Mouse (Mus musculus) layer of hippocampus, postnatal 10 days (tissue): ENCODE data around the gene Gm27027. TPM values are rescaled to one million over a fixed set of nuclear protein-coding genes. Genes with fewer than 3 reads are reported as not detected.

Experiments used
- DNase-seq, 2 experiments: peaks; one replicate each; pipeline ENCODE4 v3.0.0; 2021; ENCODE audit warnings: low spot score in 2 of 2
- total RNA-seq, 2 experiments: library from RNA; stranded (reverse); gene quantifications; 2 replicates each; pipeline ENCODE4 v1.2.3; 2021

The Gm27027 gene
- total RNA-seq, 2 experiments from 2014 or later = not detected

DNA sequence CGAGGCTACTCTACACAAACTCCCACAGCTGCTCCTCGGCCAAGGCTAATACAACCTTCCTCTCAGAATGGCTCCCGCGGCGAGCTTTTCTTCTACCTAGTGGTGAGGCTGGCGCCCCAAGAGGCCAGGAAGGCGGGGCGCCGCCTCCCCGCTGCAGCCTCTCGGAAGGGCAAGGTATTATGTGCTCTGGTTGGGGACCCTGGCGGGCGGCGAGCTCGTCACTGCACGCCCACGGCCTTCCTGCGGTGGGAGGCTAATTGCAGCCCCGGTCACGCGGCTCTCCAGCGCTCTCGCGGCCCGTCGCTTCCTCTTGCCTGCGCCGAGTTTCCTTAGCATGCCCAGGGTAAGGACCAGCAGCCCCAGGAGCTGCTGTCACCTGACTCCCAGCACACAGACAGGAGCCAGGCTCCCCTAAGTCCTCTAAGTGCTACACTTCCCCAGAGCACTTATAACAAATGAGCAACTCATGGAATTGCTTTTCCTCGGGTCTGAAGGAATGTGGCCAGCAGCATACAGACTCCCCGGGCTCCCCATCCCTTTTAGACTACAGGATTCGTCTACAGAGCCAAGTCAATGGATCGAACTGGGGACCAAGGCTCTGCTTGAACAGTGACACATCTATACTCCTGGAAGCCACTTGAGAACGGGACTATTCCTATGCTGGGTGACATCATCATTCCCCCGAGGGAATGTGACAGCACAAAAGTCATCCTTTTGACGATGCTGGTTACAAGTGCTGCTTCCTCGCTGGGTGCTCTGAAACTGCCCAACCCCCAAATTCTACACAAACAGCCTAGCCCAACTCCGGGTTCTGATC, 19.5 kb downstream of the Gm27027 start:
- peak; percentile 55 to 62 for DNase-seq

DNA sequence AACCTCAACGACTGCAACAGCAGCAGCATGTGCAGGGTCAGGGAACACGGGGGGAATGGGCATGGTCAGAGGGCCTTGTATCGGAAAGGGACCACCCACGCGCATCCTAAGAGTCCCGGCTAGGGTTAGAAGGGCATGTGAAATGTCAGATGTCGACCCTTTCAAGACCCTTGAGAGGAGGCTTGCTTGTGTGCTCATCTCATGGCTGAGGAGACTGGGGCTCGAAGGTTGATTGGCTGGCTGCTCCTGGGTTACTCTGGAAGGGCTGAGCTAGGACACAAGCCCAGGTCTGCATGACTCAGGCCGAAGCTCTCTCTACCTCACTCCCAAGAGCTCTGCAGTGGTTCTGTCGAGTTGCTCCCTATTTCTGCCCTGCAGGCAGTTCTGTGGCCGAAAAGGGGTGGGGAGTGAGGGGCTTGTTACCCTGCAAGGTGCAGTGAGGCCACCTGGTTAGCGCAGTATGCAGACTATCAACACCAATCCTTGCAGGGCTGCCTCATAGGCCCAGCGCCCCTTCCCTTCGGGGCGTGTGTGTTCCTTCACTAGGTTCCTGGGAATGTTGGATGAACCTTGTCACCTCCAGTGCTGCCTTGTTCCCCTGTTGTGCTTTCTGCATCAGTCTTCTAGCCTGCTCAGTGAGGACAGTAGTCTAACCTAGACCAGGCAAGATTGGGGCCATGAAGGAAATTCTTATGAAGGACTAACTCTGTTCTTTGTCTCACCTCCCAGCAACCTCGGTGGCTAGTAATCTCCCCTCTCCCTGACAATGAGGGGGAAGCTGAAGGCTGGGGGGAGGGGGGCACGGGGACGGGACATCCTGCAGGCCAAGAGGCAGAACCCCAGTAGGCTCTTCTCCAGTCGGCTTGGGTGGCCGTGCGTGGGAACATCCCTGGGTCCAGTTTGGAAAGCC, 20.4 kb downstream of the Gm27027 start:
- DNase-seq = no peak

DNA sequence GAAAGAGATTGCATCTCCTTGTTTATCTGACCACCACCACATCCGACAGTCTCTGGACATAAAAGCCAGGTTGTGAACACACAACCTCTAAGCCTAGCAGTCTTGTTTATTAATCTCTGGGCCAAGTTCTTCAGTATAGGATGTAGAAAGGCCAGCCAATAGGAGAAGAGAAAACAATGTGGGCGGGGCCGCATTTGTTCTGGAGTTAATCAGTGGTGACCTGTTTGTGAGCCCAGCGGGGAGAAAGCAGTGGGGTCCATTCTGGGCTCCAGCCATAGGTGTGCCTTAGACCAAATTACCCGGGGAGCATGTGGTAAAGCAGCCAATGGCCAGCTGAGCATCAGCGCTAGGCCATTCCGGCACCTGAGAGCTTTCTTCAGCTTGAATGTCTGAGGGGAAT, 21.1 kb downstream of the Gm27027 start:
- DNase-seq = no peak

DNA sequence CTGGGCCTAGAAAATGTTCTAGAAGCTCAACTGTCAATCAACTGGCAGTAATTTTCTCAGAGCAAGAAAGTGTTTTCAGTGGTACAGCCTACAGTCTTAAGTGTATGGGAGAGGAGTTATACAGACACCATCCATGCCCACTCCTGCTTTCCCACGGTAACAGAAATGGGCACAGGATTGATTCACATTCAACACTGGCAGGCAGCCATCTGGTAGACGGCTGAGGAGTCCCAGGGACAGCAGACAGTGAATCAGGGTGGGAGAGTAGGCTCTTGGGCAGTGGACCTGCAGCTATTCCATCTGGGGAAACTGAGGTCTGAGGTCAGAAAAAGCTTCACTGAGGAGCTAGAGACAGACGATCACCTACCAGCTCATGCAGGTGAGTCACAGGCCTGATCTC, 24.5 kb downstream of the Gm27027 start:
- DNase-seq = no peak

DNA sequence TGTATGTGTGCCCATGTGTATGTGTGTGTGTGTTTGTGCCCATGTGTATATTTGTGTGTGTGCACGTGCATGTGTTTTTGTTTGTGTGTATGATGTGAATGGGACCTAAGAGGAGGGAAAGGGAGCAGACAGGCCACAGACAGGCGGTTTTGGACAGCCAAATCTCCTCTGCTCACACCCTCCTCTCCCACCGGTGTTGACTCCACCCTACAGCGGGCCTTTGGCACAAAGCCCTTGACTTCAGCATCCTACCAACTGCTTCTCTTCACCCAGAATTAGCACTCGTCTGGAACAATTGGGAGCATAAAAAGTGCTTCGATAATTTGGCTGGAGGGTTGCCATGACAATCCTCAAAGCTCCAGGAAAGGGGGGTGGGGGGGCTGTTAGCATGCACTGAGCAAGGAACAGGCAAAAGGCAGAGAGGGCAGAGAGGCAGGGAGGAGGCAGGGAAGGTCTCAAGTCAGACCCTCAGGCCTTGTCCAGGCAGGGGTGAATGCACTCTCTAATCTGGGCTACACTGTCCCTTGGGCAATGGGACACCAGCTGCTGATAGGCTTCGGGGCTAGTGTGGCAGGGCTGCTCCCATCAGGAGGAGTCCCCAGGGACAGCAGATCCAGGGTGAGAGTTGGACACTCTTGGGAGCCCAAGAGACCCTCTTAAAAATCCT, 31.5 kb downstream of the Gm27027 start:
- peak; percentile 48 to 66 for DNase-seq

DNA sequence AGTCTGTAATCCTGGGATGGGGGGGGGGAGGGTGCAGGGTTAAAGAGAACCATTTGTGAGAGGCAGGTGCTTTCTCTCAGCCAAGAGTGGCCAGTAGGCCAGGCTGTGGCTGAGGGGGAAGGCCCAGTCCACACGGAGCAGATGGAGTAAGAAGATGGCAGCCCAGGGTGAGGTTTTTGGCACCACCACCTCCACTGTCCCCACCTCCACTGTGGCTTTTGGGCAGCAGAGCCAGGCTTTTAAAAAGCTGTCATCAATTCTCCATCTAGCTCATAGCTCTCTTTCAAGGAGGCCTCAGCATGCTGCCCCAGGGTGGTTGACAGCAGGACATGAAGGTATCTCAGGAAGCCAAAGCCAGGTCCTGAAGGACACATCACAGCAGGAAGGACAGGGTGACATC, 32.4 kb downstream of the Gm27027 start:
- no peak for DNase-seq

DNA sequence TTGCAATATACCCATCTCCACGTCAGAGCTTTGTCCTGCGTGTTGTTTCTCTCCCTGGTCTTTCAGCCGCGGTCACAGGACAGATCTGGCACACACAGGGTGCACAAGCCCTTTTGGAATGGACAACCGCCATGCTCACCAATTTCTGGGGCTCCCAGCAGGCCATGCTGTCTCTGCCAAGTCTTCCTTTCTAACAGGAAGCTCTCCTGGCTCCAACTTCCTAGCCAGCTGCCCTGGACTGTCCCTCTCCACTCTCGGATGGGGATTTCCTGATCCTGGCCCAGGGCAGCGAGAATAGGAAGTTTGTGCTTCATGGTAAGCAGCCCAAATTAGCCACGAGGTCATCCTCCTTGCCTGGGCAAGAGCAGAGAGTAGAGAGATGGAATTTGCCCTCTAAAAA, 34.4 kb downstream of the Gm27027 start:
- no peak for DNase-seq

DNA sequence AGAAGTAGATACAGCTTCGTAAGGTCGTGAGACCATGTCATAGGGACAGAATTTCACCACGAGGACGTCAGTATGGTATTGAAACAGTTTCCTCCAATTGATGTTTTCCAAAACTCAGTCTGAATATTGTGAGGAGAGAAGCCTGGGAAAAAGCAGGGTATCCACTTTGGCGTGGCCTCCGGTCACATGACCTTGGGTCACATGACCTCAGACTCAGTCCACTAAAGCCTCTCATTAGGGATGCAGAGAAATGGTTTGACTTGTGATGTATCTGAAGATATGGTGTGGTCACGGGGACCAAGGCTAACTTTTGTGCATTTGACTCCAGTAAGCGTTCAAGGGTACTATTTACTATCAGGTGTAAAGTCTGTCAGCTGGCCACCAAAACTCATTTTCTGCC, 36.8 kb downstream of the Gm27027 start:
- DNase-seq = no peak

DNA sequence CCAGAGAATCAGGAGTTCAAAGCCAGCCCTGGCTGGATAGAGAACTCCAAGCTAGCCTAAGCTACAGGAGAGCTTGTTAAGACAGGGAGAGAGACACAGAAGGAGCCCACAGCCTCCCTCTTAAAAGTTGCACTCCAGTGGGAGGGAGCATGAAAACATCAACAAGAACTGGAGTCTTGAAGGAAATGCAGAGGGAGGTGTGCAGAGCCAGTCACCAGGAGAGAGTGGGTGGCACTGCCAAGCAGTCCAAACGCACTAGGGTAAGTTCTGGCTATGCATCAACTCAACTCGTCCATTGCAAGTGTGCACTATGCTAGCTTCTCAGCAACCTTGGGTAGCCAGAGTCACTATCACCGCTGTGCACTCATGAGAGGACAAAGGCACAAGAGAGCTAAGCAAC, 37.9 kb downstream of the Gm27027 start:
- no peak for DNase-seq

DNA sequence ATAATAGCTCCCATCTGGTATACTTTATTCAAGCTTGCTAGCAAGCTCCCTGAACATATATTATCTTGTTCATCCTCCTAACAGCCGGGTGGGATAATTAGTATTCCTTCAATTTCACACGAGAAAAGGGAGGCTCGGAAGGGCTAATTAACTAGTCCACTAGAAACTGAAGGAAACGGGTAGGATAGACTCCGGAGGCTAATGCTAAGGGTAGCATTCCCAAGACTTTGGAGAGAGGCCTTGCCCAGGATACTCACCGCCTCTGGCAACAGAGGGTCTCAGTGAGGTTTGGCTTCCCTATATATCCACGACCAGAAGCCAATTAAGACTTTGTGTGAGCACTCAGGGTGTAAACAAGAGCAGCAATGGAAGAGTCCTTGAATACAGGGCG, 38.4 kb downstream of the Gm27027 start:
- DNase-seq = no peak

DNA sequence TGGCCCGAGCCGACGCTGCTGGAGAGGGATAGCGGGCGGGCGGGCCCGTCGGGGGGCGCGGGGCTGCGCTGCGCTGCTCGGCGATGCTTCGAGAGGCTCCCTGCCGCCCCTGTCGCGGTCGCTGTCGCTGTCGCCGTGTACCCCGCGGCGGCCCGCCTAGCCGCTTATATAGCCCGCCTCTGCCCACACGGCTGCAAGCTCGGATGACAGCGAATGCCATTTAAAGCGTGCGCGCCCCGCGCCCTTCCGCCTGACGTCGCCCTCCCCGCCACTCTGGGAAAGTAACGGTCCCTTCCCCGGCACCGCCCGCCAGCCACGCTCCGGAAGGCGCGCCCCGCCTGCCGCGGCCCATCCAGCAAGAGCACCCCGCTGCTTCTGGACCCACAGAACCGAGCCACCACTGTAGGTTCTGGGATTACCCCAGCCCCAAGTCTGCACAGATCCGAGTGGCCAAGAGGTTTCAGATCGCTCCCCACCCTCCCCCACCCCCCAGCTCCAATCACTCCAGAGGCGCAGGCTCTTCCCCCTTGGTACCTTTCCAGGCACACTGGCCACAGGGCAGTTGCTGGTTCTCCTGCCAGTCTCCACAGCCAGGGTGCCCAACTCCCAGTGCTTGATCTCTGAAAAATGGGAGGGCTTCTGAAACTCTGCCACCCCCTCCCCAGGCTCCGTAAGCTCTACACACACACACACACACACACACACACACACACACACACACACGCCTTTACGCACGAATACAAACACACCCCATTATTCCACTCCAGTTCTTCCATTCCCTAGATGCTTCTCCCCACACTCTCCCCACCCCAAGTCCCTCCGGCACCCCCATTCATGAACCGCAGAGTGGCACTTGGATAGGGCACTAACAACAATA, 39.0 kb downstream of the Gm27027 start, which contains the start of gene Gm13889:
Gene Gm13889 (minus strand): TSS at position 294 of the 877 bp plus-strand sequence.
- DNase-seq = peak; percentile 85 to 89

DNA sequence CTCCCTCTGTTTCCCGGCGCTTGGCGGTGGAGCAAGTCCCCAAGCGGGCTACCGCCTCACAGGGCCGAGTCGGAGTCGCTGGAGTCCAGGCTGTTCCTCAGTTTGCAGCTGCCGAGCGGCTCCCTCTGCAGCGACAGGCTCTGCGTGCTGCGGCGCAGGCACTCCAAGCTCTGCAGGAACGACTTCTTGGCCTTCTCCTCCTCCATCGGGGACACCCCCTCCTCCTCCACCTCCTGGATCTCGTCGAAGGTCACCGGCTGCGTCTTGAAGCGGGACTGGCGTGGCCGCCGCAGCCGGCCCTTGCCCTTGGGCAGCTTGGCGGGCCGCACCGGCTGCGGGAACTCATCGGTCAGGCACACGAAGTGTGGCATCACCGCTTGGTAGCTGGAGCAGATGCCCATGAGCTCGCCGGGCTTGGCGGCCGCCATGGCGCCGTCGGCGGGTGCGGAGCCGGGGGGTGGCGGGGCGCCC, 39.8 kb downstream of the Gm27027 start:
- DNase-seq = peak; percentile 65 to 69

DNA sequence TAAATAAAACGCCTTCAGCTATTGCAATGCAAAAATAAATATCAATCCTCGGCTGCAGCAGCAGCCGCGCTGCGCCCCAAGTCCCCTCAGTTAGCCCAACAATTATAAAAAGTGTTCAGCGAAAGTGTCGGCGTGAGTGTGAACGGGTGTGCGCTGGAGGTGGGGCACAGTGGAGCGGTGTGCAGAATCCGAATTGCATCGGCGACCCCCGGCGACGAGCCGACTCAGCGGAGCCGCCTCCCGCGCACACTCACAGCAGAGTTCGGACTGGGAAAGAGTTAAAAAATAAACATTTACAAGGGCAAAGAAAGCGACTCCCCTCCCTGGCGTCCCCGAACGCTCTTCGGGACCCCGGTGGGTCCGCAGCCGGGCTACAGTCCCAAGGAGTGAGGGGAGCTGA, 40.3 kb downstream of the Gm27027 start:
- DNase-seq = no peak

DNA sequence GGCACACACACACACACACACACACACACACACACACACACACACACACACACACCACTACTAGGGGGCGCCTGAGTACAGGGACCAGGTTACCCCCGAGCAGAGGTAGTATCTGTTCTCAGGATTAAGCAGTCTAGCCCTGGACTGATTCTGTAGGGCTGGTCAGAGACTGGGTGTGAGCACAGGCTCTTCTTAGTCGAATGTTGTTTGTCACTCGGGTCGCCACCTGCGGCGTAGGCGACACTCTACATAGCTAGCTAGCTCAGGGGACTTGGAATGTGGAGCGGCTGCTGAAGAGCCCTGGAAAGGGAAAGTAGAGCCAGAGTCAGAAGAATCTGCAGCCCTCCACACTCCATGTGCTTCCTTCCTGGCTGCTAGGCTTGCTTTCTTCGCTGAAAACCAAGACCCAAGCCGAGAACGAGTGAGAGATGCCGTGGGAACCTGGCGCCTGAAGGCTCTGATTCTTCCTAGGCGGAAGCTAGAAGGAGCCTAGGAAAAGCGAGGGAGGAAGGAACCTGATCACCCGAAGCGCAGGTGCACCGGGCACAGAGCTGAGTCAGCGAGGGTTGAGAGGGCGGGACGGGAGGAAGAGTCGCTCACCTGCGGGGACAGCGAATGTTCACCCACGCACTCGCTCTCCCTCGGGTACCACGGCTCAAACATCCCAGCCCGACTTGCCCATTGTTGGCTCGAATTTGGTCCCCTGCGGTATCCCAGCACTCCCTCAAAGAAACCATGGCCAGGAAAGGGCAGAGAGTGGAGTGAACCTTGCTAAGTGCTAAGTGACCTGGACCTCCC, 41.2 kb downstream of the Gm27027 start:
- DNase-seq = peak in 1 of 2 experiments; percentile 48

DNA sequence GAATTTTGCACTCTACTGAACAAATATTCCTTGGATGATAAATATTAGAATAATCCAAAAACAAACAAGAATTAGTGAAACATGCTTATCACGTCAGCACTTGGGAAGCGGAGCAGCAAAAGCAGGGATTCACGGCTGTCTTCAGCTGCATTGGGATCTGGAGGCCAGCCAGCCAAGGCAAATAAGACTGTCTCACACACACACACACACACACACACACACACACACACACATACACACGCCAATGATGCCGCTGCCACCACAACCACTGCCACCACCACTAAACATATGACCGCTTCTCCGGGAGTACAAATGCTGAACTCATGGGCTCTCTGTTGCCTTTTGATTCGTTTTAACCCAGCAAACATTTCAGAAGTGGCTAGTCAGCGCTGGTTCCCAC, 42.4 kb downstream of the Gm27027 start:
- no peak for DNase-seq

DNA sequence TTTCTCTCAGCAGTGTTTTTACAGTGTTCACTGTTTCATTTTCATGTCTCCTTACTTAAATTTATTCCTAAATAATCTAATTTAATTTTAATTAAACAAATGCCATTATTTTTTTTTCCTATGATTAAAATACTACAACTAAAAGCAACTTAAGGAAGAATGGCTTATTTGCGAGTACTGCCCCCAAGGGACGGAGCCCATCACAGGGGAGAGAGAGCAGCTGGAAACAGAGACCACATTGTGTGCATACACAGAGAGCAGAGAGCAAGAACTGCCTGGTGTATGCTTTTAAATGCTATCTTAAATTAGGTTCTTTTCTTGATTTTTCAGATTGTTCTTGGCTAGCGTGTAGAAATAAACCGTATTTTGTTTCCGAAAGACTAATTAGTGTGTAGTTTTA, 49.2 kb downstream of the Gm27027 start:
- no peak for DNase-seq

DNA sequence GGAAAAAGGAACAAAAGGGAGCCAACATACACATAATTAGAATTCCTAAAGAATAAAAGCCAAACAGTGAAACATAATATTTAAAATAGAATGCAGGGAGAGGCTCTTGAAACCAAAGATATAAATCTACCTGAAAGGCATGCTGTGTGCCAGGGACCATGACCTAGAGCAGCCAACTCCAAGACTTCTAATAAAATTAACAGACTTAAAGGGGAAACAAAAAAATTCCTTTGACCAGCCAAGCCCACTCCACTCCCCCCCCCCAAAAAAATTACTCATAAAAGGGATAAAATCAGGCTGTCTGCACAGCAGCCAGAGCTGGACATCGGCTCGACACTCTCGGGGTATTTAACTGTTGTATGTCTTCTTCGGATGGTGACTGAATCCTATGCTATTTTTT, 51.3 kb downstream of the Gm27027 start:
- DNase-seq = no peak

DNA sequence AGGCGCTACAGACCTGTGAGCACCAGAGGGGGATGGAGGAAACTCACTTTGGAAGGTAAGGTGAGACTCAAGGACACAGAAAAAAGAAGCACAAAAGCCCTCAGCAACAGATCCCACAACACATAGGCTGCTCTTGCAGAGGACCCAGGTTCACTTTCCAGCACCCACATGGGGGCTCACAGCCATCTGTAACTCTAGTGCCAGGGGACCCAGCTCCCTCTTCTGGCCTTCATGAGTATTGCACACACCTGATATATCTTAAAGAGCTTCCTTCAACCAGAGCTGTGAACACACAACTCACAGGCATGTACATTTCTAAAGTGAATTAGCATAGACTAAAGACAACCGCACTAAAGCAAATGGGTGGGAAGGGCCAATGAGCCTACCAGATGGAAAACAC, 52.1 kb downstream of the Gm27027 start:
- DNase-seq = no peak

DNA sequence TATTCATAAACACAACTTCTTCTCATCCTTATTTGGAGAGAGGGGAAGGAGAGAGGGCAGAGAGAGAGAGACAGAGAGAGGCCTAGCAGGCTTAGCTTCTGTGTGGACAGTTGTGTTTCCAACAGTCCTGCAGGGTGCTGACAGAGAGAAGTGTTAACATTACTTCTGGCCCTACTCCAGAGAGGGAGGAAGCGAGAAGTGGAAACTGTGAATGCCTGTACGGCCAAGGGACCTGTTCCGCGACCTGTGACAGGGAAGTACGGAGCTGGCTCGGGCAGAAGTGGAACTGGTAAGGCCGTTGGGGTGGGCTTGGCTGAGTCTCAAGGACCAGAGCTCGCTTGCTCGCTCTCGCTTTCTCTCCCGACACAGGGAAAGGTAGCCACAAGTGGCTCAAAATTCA, 54.5 kb downstream of the Gm27027 start:
- DNase-seq = no peak

DNA sequence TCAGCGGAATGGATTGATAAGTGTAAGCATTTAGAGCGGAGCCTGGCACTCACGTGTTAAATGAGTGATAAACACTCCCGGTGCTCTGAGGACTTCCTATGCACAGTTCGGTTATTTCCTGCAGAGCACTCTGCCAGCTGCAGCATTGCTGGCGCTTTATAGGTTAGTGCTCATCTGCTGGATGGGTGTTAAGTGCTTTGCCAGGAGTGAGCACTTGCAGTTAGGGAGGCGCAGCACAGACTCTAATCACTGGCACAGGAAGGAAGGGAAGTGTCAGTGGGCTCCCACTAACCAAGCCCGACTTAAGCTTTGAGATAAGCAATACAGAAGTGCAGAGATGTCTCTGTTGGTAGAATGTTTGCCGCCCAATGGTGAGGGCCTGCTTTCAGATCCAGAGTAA, 57.6 kb downstream of the Gm27027 start:
- no peak for DNase-seq
